Comparison of ENCODE assay signal across 8 mouse cellular contexts in the genomic region with DNA sequence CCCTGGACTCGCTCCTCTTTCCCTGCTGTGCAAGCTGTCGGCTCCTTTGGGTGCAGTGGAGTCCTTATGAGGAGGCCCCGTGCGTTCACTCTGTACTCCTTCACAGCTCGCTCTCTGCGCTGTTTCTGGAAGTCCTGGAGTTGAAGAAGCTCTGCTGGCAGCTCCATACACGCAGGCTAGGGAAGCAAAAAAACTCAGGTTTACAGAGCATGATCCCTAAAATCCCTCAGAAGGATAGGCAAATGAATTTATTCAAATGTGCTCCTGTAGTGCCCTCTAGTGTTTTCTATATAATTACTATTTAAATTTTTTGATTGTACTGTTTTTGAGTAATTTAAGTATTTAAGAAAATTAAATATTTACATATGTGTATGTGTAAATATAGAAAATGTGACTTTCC. TPM values are rescaled to one million over a fixed set of nuclear protein-coding genes. Genes with fewer than 3 reads are reported as not detected.
DNase-seq lines count a peak whose midpoint lies in the region.
"Had no signal": no experiment of that assay in that cellular context is flagged by ENCODE, and none has a peak within 500 bp of the region (broad histone marks: within the 10 kb centered on the region; RNA-seq: fewer than 3 reads in every experiment).

No protein-coding gene starts in this region.

- intact Hi-C loops in gastrocnemius, postnatal 14 days (cut with DNase I; ENCODE audit: low total_unique reads), result no loop called here

- DNase-seq in kidney, adult 18-20 months, result peak; percentile 16
- no peak for DNase-seq in kidney, postnatal 10 days
- peak; percentile 55 for DNase-seq in 3T3-L1 (ENCODE audit: low read depth, low spot score)
- DNase-seq in A20 (ENCODE audit: low read depth, low spot score), result peak; percentile 19
- DNase-seq in layer of hippocampus, postnatal 25 days (ENCODE audit: extremely low spot score in 1 of 2, low spot score in 1 of 2), result peak; percentile 5 to 15
- no peak for DNase-seq in spleen, adult 18-20 months
- no peak for DNase-seq in gastrocnemius, postnatal 14 days
- DNase-seq: liver had no signal

RNA-seq across cellular contexts. Expression of gene Exd1, which starts 26.9 kb away (rescaled TPM):
- under 1 TPM; 0.49 to 0.96 TPM for total RNA-seq in layer of hippocampus, postnatal 25 days (2021)
- under 1 TPM; 0.13 to 0.35 TPM for total RNA-seq in gastrocnemius, postnatal 14 days (2021)

RNA-seq across cellular contexts. Expression of gene Chp1, which starts 26.9 kb away (rescaled TPM):
- total RNA-seq in layer of hippocampus, postnatal 25 days (2021), result 100 to 1,000 TPM; 142 to 159 TPM
- total RNA-seq in gastrocnemius, postnatal 14 days (2021), result 10 to 100 TPM; 53.3 to 60.3 TPM

RNA-seq across cellular contexts. Expression of gene Ino80, which starts 43.1 kb away (rescaled TPM):
- 10 to 100 TPM; 16.0 to 19.1 TPM for total RNA-seq in layer of hippocampus, postnatal 25 days (2021)
- 10 to 100 TPM; 11.1 to 11.6 TPM for total RNA-seq in gastrocnemius, postnatal 14 days (2021)

Comparison
In these comparisons a context has a peak if more than half of its experiments do, and no peak if none do; other contexts are left out.
1. DNase-seq: peak in kidney, adult 18-20 months (single experiment), 3T3-L1 (single experiment), A20 (single experiment) and layer of hippocampus, postnatal 25 days (2 of 2); none in kidney, postnatal 10 days (single experiment), spleen, adult 18-20 months (0 of 2) and gastrocnemius, postnatal 14 days (single experiment).